Mouse (Mus musculus) cortical plate, adult 2 months (tissue): Measurements from ENCODE around the gene Ankrd13a.

ENCODE experiments used
- CTCF ChIP-seq: fragments of 200-500 bp; IDR thresholded peaks from 2 replicates; pipeline ENCODE4 v1.5.1; 2011; ENCODE audit warnings: mild to moderate bottlenecking, control low read depth, low read length; ENCODE audit not compliant: insufficient read depth; ENCODE audit errors: extremely low read depth
- POLR2A ChIP-seq: fragments of 200-500 bp; IDR thresholded peaks from 2 replicates; pipeline ENCODE4 v1.6.1; 2011; ENCODE audit warnings: mild to moderate bottlenecking, low read length, control low read depth; ENCODE audit not compliant: insufficient read depth; ENCODE audit errors: extremely low read depth

DNA sequence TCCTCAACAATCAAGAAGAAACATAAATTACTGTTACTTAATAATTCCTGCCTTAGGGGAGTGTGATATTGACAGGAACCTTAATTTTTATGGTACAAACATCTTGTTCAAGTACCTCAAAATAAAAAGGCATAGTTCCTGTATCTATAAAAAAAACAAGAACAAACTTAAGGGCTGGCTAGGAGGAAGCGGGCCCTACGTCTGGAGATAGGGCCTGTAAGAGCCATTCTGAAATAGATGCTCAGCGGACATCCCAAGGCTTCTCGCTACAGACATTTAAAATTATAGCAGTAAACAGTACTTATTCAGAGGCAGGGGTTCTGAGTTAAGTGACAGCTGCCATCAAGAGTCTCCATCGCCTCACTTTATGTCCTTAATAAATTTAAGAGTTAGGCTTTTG lies 27.0 kb upstream of the Ankrd13a start:
- TF ChIP-seq CTCF (no peak), POLR2A (no peak)
